In genomic region chr11:67488156-67488555, GRCm38 (mm10) we compare ENCODE assay signal across 24 mouse cellular contexts.
"Had no signal": no experiment of that assay in that cellular context is flagged by ENCODE, and none has a peak within 500 bp of the region (broad histone marks: within the 10 kb centered on the region; RNA-seq: fewer than 3 reads in every experiment).

No protein-coding gene starts in this region.

- H3K9me3 ChIP-seq: lung, embryonic 15.5 days; megakaryocyte, embryonic 14.5 days; midbrain, embryonic 13.5 days; neural tube, embryonic 13.5 days; neural tube, embryonic 15.5 days; stomach, embryonic 15.5 days had no signal

- H3K4me3 ChIP-seq: lung, embryonic 15.5 days; megakaryocyte, embryonic 14.5 days; midbrain, embryonic 13.5 days; myocyte; neural tube, embryonic 13.5 days; neural tube, embryonic 15.5 days; stomach, embryonic 15.5 days had no signal

- DNase-seq: liver, postnatal 0 days; lung, adult 2 months; lung, postnatal 14 days; lung, postnatal 36 days; retina, postnatal 1 day; right cerebral cortex, adult 18-20 months; right cerebral cortex, postnatal 25 days; right cerebral cortex, postnatal 4 days; spleen, adult 18-20 months; thymus, adult 2 months; thymus, postnatal 25 days; thymus, postnatal 4 days had no signal

- H3K27ac ChIP-seq: lung, embryonic 15.5 days; macrophage; midbrain, embryonic 13.5 days; neural tube, embryonic 13.5 days; neural tube, embryonic 15.5 days; stomach, embryonic 15.5 days; stomach, postnatal 0 days had no signal

- H3K4me1 ChIP-seq: lung, embryonic 15.5 days; megakaryocyte, embryonic 14.5 days; midbrain, embryonic 13.5 days; neural tube, embryonic 13.5 days; neural tube, embryonic 15.5 days; stomach, embryonic 15.5 days had no signal

- H3K36me3 ChIP-seq: lung, embryonic 15.5 days; midbrain, embryonic 13.5 days; neural tube, embryonic 13.5 days; neural tube, embryonic 15.5 days; stomach, embryonic 15.5 days had no signal

- H3K4me2 ChIP-seq: lung, embryonic 15.5 days; midbrain, embryonic 11.5 days; midbrain, embryonic 13.5 days; neural tube, embryonic 13.5 days; neural tube, embryonic 15.5 days; stomach, embryonic 15.5 days had no signal

- ATAC-seq: liver, postnatal 0 days; lung, postnatal 0 days; midbrain, embryonic 13.5 days; midbrain, embryonic 16.5 days had no signal

- H3K27me3 ChIP-seq: lung, embryonic 15.5 days; midbrain, embryonic 13.5 days; neural tube, embryonic 13.5 days; neural tube, embryonic 15.5 days; stomach, embryonic 15.5 days had no signal

- H3K9ac ChIP-seq: liver, postnatal 0 days; lung, embryonic 15.5 days; midbrain, embryonic 13.5 days; neural tube, embryonic 13.5 days; neural tube, embryonic 15.5 days; stomach, embryonic 15.5 days had no signal
